In genomic region chr5:100845848-100846598, GRCm38 (mm10) we compare ENCODE assay signal across 8 mouse cellular contexts. TPM values are rescaled to one million over a fixed set of nuclear protein-coding genes. Genes with fewer than 3 reads are reported as not detected.
A peak's percentile ranks its signal among the peaks of the same experiment; 100 is the strongest.
DNase-seq lines count a peak whose midpoint lies in the region; ATAC-seq and TF ChIP-seq lines count a peak whose summit lies in the region.

No protein-coding gene starts in this region.

- no peaks in the 10 kb centered on the region for H3K27me3 ChIP-seq in MEL (ENCODE audit: control insufficient read depth in 1 of 2, insufficient read depth in 2 of 2, low read length in 2 of 2)
- 0 out of 2 replicates have a peak, but pooled peaks cover 2% of the 10 kb centered on the region for H3K27me3 ChIP-seq in cerebellum, adult 2 months (ENCODE audit: control insufficient read depth, insufficient read depth, low read length)
- peaks cover 51% of the 10 kb centered on the region for H3K27me3 ChIP-seq in hindbrain, embryonic 12.5 days

- TF ChIP-seq EP300 in MEL (IDR thresholded peaks at IDR 0.05; ENCODE audit: low read depth in 1 of 2, low read length in 2 of 2): no peak

- peak; percentile 66; the same call in 1 of the 2 replicates for ATAC-seq in hindbrain, embryonic 12.5 days (ENCODE audit: low FRiP score)

- DNase-seq in MEL (ENCODE audit: low read depth, low spot score): peak; percentile 58
- DNase-seq in cerebellum, adult 2 months: peak; percentile 63 to 77
- peak; percentile 6 to 39 for DNase-seq in frontal cortex, postnatal 14 days (ENCODE audit: low spot score in 2 of 2)
- DNase-seq in left cerebral cortex, adult 11 months (ENCODE audit: low spot score): peak; percentile 12
- DNase-seq in lung, postnatal 36 days: peak; percentile 84
- peak; percentile 54 for DNase-seq in retina, embryonic 14.5 days (ENCODE audit: low spot score)
- peak; percentile 52 to 62 for DNase-seq in thymus, postnatal 36 days

- peak overlapping the region; percentile 63 to 64 for H3K4me3 ChIP-seq in MEL (ENCODE audit: control insufficient read depth in 1 of 2, insufficient read depth in 1 of 2, low read depth in 2 of 2, low read length in 2 of 2)
- peak overlapping the region; percentile 55 for H3K4me3 ChIP-seq in cerebellum, adult 2 months (replicated peaks; ENCODE audit: insufficient read depth, low read depth, low read length)
- H3K4me3 ChIP-seq in hindbrain, embryonic 12.5 days: peak overlapping the region; percentile 55

- 0% methylated on average over 52 of the region's 52 CpGs for WGBS in cerebellum, adult 2 months
- under 1% methylated on average over 52 of the region's 52 CpGs for WGBS in hindbrain, embryonic 12.5 days

- H3K4me2 ChIP-seq in hindbrain, embryonic 12.5 days (replicated peaks): peak overlapping the region; percentile 99

- no peaks in the 10 kb centered on the region for H3K79me2 ChIP-seq in MEL (ENCODE audit: control insufficient read depth, insufficient read depth, low read length, poor library complexity)

- H3K4me1 ChIP-seq in MEL (ENCODE audit: control insufficient read depth in 1 of 2, insufficient read depth in 2 of 2, low read length in 2 of 2): no peaks in the 10 kb centered on the region
- no peaks in the 10 kb centered on the region for H3K4me1 ChIP-seq in cerebellum, adult 2 months (ENCODE audit: control insufficient read depth, insufficient read depth, low read length)
- H3K4me1 ChIP-seq in hindbrain, embryonic 12.5 days: peaks cover 14% of the 10 kb centered on the region

- TF ChIP-seq RAD21 in MEL (IDR thresholded peaks at IDR 0.05; ENCODE audit: low read depth, low read length): no peak

- H3K9ac ChIP-seq in MEL (ENCODE audit: control insufficient read depth, low read depth, low read length, poor library complexity, severe bottlenecking): peak overlapping the region; percentile 47; the same call in 1 of the 2 replicates
- peak overlapping the region; percentile 64 for H3K9ac ChIP-seq in hindbrain, embryonic 12.5 days

- H3K36me3 ChIP-seq in MEL (ENCODE audit: control insufficient read depth in 1 of 2, insufficient read depth in 2 of 2, low read length in 2 of 2): no peaks in the 10 kb centered on the region
- H3K36me3 ChIP-seq in hindbrain, embryonic 12.5 days: no peaks in the 10 kb centered on the region

- no peak for TF ChIP-seq CTCF in MEL (IDR thresholded peaks at IDR 0.05 in 2 of 3, conservative IDR thresholded peaks at IDR 0.05 in 1 of 3; ENCODE audit: control insufficient read depth in 1 of 3, insufficient read depth in 1 of 3, low read depth in 2 of 3, low read length in 3 of 3, poor library complexity in 1 of 3, severe bottlenecking in 1 of 3)
- TF ChIP-seq CTCF in cerebellum, adult 2 months (IDR thresholded peaks at IDR 0.05; ENCODE audit: borderline replicate concordance, insufficient read depth, low read depth, low read length): no peak

- H3K9me3 ChIP-seq in MEL (replicated peaks; ENCODE audit: insufficient read depth, low read length): no peaks in the 10 kb centered on the region
- no peaks in the 10 kb centered on the region for H3K9me3 ChIP-seq in hindbrain, embryonic 12.5 days (replicated peaks)

- no peak overlapping the region for H3K27ac ChIP-seq in MEL (ENCODE audit: control insufficient read depth, low read depth, low read length)
- H3K27ac ChIP-seq in cerebellum, adult 2 months (ENCODE audit: insufficient read depth, low read length): peak overlapping the region; percentile 4
- H3K27ac ChIP-seq in hindbrain, embryonic 12.5 days: no peak overlapping the region

- TF ChIP-seq POLR2A in MEL (IDR thresholded peaks at IDR 0.05; ENCODE audit: control insufficient read depth in 1 of 2, insufficient read depth in 1 of 2, low read depth in 1 of 2, low read length in 2 of 2, poor library complexity in 1 of 2): no peak
- no peak for TF ChIP-seq POLR2A in cerebellum, adult 2 months (IDR thresholded peaks at IDR 0.05; ENCODE audit: borderline replicate concordance, insufficient read depth, low read length)

TF ChIP-seq in MEL, 35 proteins besides CTCF, POLR2A, EP300 and RAD21:
- TF ChIP-seq MAX (IDR thresholded peaks at IDR 0.05; ENCODE audit: low read length) (no peak), USF1 (IDR thresholded peaks at IDR 0.05; ENCODE audit: low read depth, low read length) (no peak), NRF1 (IDR thresholded peaks at IDR 0.05; ENCODE audit: insufficient read depth, low read depth, low read length, poor library complexity, severe bottlenecking) (no peak), POLR2AphosphoS2 (IDR thresholded peaks at IDR 0.05; ENCODE audit: low read length) (no peak), KAT2A (conservative IDR thresholded peaks at IDR 0.05; ENCODE audit: low read depth, low read length) (no peak), ZMIZ1 (IDR thresholded peaks at IDR 0.05; ENCODE audit: low read depth, low read length) (no peak), ZC3H11A (IDR thresholded peaks at IDR 0.05; ENCODE audit: low read depth, low read length) (no peak), SMC3 (IDR thresholded peaks at IDR 0.05; ENCODE audit: low read depth, low read length) (no peak), E2F4 (IDR thresholded peaks at IDR 0.05; ENCODE audit: borderline replicate concordance, low read depth, low read length) (no peak), MEF2A (IDR thresholded peaks at IDR 0.05; ENCODE audit: extremely low read depth, insufficient replicate concordance, low read depth, low read length, poor library complexity, severe bottlenecking) (no peak), TAL1 (IDR thresholded peaks at IDR 0.05; ENCODE audit: low read length) (no peak), ZKSCAN1 (IDR thresholded peaks at IDR 0.05; ENCODE audit: low read depth, low read length) (no peak), GATA1 (IDR thresholded peaks at IDR 0.05; ENCODE audit: low read depth, low read length) (no peak), ELF1 (IDR thresholded peaks at IDR 0.05; ENCODE audit: low read depth, low read length) (no peak), MXI1 (IDR thresholded peaks at IDR 0.05; ENCODE audit: low read depth, low read length) (no peak)

RNA-seq across cellular contexts. Expression of gene Gpat3, which starts 0.5 kb away (rescaled TPM):
- total RNA-seq in MEL (2012; rRNA removed): 0.04 and 0.10 TPM in 2 replicates
- under 1 TPM in 1 of 2 experiments, not detected in 1; 0.13 TPM for polyA plus RNA-seq in MEL (2012; ENCODE audit: insufficient read depth in 1 of 2, insufficient read length in 2 of 2, low read depth in 1 of 2, low replicate concordance in 2 of 2, missing spikeins in 1 of 2)
- polyA plus RNA-seq in cerebellum, adult 2 months (2012; rRNA removed): 6.7 TPM in 2 replicates
- 0.74 and 1.4 TPM in 2 replicates for polyA plus RNA-seq in hindbrain, embryonic 12.5 days (2016; fragmentation: Nextera tagmentation; extraction: Ambion mirVana)

RNA-seq across cellular contexts. Expression of gene Abraxas1, which starts 25.3 kb away (rescaled TPM):
- 14.2 and 15.1 TPM in 2 replicates for total RNA-seq in MEL (2012; rRNA removed)
- 10 to 100 TPM in 1 of 2 experiments, not detected in 1; 26.4 TPM for polyA plus RNA-seq in MEL (2012; ENCODE audit: insufficient read depth in 1 of 2, insufficient read length in 2 of 2, low read depth in 1 of 2, low replicate concordance in 2 of 2, missing spikeins in 1 of 2)
- polyA plus RNA-seq in cerebellum, adult 2 months (2012; rRNA removed): 9.3 and 10.1 TPM in 2 replicates
- 21.6 and 23.4 TPM in 2 replicates for polyA plus RNA-seq in hindbrain, embryonic 12.5 days (2016; fragmentation: Nextera tagmentation; extraction: Ambion mirVana)

RNA-seq across cellular contexts. Expression of gene Mrps18c, which starts 47.6 kb away (rescaled TPM):
- 110 and 135 TPM in 2 replicates for total RNA-seq in MEL (2012; rRNA removed)
- polyA plus RNA-seq in MEL (2012; ENCODE audit: insufficient read depth in 1 of 2, insufficient read length in 2 of 2, low read depth in 1 of 2, low replicate concordance in 2 of 2, missing spikeins in 1 of 2): 100 to 1,000 TPM in 1 of 2 experiments, not detected in 1; 135 TPM
- polyA plus RNA-seq in cerebellum, adult 2 months (2012; rRNA removed): 42.4 and 42.5 TPM in 2 replicates
- polyA plus RNA-seq in hindbrain, embryonic 12.5 days (2016; fragmentation: Nextera tagmentation; extraction: Ambion mirVana): 138 and 155 TPM in 2 replicates

RNA-seq across cellular contexts. Expression of gene Helq, which starts 47.6 kb away (rescaled TPM):
- 16.3 and 22.7 TPM in 2 replicates for total RNA-seq in MEL (2012; rRNA removed)
- 10 to 100 TPM in 1 of 2 experiments, not detected in 1; 32.2 TPM for polyA plus RNA-seq in MEL (2012; ENCODE audit: insufficient read depth in 1 of 2, insufficient read length in 2 of 2, low read depth in 1 of 2, low replicate concordance in 2 of 2, missing spikeins in 1 of 2)
- 47.5 and 51.6 TPM in 2 replicates for polyA plus RNA-seq in cerebellum, adult 2 months (2012; rRNA removed)
- polyA plus RNA-seq in hindbrain, embryonic 12.5 days (2016; fragmentation: Nextera tagmentation; extraction: Ambion mirVana): 25.3 and 28.1 TPM in 2 replicates

Comparison
In these comparisons a context has a peak if more than half of its experiments do, and no peak if none do; other contexts are left out.
1. DNase-seq: peak in every context shown above with its lines; median percentile 84 in lung, postnatal 36 days; 70 in cerebellum, adult 2 months; 58 in MEL; 57 in thymus, postnatal 36 days; 54 in retina, embryonic 14.5 days; 22 in frontal cortex, postnatal 14 days; 12 in left cerebral cortex, adult 11 months.